Mouse (Mus musculus) fat pad, adult 2 months (tissue): ENCODE data around the gene Nlgn2.
"Not testable (repeated sequence)": the region's sequence is repeated elsewhere in the genome, so short reads cannot be mapped to it uniquely, and the experiment has no call there.

Source experiments
- DNase-seq: peaks from one replicate; pipeline ENCODE4 v3.0.0-alpha.2; 2011; ENCODE audit warnings: low read depth, low spot score; ENCODE audit errors: extremely low read depth

Gene Nlgn2

DNA sequence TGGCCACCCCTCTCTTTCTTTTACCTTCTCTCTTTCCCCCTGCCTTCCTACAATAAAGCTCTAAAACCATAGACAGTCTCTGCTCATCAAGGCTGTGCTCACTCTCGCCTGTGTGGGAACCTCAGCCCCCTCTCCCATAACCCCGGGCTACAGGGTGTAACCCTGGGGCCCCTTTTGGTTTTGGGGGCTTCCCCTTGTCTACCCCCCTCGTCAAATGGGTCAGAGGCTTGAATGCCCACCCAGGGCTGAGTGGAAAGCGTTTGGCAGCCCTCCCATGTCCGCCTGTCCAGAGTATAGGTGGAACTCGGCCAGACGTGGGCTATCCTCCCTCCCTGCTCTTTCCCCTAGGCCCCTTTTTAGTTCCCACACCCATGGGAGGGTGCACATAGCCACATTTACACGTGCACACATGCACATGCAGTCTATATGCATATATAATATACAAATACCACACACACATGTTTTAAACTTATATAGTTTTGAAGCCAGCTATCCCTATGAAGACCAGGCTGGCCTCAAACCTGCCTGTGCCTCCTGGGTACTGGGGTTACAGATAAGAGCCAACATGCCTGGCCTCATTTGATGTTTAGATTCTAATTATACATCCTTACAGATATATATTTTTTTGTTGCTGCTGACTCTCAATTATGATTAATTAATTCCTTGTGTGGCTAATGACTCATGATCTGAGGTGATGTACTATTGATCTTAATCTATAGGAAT lies 26.7 kb upstream of the Nlgn2 start:
- no peak for DNase-seq

DNA sequence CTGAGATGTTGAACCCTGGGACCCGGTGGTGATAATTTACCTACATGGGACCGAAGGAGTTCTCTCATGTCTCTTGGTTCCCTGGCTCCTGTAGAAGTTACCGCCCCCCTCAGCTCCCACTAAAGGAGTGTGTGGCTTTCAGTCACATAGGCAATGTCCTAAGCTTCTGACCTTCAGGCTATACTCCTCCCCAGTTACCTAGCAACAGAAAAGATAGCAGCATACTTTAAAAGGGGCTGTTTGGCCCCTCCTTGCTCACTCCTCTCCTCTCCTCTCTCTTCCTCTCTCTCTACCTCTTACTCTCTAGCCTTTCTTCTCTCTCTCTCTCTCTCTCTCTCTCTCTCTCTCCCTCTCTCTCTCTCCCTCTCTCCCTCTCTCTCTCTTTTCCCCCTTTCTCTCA lies 26.1 kb upstream of the Nlgn2 start:
- not testable (repeated sequence) for DNase-seq

DNA sequence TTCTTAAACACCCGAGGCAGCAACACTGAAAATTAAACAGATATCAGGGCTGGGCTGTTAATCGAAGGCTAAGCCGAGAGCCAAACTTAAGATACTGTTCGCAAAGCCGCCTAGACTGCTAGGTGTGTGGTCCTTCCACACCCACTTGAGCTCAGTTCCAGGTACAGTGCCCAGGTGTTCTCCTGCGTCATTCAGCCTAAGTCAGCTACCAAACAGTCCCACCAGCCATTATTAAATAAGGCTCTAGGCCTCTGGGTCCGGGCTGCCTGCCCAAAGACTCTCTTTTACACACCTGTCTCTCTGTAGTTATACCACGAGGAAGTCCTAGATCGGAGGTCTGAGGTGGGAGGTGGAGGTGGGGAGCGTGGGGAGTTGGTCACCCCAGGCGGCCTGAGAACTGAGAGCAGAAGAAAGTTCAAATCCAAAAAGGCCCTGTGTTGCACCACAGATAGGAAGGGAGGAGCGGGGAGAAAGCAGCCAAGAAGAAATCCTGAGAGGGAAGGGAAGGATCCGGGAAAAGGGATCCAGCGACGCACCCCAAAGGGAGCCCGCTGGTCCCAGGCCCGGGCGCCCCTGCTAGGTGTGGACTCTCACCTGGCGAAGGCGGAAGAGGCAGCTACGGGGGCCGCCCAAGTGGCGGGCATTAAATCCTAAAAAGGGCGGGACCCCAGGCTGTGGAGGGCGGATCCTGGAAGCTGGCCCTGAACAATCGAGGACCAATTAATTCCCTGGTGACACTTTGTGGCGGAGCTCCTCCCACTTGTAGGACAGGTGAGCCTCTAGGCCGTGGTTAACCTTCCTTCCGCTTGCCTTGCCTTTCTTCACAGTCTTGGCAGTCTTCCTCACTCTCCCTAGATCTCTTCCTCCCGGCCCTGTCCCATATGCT lies 20.8 kb upstream of the Nlgn2 start, which contains the start of gene Tnk1:
TSS of gene Tnk1 (minus strand) at position 618 of the 886 bp plus-strand sequence.
- no peak for DNase-seq

DNA sequence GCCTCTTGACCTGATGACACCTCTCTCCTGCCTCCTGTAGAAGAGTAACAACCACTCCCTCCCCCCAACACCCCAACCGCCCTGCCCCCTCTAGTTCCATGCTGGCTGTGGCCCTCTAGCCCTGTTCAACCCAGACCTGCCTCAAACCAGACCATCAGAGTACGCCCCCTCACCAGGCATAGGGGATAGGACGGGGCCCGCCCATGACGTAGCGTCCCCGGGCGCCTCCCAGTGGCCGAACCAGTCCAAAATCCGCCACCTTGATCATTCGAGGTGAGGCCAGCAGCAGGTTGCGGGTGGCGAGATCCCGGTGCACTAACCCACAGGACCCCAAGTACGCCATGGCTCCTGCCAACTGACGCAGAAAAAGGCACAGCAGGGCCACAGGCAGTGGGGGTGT lies 17.8 kb upstream of the Nlgn2 start:
- no peak for DNase-seq

DNA sequence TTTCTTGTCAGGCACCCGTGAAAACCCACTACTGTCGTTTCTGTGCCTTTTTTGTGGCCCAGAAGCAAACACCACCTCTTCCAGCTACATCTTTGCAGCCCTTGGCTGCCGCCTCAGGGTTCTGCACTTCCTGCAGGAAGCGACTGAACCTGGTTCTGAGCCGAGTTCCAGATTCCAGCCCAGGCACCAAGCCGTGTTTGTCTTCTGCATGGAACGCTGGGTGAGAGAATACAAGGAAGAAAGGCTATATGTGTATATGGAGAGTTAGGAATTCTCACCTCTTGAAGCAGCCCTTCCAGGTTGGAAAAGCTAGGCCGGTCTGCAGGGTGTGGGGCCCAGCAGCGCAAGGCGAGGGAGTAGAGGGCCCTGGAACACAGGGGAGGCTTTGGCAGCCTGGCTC lies 17.1 kb upstream of the Nlgn2 start:
- DNase-seq = no peak

DNA sequence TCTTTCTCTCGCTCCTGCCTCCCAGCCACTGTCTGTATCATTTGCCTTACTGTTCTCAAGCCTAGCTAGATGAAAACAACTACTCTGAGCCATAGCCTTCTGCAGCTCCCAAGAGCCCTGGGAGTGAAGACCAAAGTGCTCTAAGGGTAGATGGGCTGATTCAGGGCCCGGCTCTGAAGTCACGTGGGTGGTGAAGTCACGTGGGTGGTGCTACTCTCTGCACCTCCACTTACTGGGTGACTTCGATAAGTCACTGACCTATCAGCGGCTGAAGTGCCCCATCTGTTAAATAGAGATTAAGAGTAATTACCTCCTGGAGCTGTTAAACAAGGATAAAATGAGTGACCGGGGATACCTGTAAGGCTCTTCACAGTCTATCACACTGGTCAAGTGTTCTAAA lies 16.4 kb upstream of the Nlgn2 start:
- no peak for DNase-seq

DNA sequence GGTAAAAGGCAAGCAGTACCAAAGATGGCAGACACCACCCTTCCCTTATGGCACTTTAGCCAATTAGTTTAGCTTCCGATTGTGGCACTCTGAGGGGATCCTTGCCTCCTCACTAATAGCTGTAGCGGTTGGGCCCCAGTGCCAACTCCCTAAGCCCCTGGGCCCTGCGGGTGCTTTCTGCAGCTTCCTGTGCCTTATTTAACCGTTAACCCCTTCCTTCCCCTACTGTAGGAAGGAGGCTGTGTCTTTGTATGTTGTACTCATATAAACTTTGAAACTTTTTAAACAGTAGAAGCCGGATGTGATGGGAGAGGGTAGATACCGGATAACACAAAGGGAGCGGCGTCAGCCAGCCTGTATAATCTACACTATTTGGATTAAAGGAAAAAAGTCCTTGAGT lies 13.2 kb upstream of the Nlgn2 start:
- DNase-seq = no peak

DNA sequence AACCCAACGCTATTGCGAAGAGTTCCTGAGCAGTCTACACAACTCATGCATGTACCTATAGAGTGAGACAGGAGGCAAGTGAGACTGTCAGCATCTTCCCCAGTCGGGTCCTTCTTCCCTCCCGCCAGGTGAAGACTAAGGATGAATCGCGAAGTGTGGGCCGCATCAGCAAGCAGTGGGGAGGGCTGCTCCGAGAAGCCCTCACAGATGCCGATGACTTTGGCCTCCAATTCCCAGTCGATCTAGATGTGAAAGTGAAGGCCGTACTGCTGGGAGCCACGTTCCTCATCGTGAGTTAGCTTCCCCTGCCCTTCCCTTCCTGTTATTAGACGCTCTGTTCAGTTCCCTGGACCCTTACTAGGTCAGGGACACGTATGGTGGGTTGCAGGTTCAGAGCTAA lies 12.3 kb upstream of the Nlgn2 start:
- DNase-seq = no peak

DNA sequence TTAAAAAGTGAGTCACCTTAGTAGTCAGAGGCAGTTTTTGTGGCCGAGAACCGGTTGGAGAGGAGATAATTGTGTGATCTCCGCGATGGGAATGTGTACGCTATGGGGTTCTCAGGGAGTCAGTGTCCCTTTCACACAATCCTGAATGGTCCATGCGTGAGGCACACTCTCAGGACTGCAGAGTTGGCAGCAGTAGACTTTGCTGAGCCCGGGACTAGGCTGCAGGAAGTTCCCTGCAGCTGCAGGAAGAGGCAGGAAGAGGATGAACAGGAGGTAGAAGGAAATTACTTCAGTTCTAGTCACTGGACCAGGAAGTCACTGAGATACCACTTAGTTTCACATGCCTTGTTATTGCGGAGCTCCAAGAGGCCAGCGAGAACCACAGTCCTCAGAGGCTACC lies 11.5 kb upstream of the Nlgn2 start:
- DNase-seq = no peak

DNA sequence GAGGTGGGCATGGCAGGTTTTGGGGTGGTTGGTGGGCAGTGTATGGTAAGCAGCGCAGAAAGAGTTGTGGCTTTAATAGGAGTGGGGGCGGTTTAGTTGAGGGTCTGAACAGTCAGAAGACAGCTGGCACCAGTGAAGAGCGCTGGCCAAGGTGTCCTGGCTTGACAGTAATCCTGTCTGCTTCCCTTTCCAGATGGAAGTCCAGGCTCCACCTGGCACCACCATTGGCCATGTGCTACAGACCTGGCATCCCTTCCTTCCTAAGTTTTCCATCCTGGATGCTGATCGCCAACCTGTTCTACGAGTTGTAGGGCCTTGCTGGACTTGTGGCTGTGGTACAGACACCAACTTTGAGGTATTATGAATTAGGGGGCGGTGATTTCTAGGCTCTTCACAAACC lies 10.4 kb upstream of the Nlgn2 start:
- DNase-seq = no peak

DNA sequence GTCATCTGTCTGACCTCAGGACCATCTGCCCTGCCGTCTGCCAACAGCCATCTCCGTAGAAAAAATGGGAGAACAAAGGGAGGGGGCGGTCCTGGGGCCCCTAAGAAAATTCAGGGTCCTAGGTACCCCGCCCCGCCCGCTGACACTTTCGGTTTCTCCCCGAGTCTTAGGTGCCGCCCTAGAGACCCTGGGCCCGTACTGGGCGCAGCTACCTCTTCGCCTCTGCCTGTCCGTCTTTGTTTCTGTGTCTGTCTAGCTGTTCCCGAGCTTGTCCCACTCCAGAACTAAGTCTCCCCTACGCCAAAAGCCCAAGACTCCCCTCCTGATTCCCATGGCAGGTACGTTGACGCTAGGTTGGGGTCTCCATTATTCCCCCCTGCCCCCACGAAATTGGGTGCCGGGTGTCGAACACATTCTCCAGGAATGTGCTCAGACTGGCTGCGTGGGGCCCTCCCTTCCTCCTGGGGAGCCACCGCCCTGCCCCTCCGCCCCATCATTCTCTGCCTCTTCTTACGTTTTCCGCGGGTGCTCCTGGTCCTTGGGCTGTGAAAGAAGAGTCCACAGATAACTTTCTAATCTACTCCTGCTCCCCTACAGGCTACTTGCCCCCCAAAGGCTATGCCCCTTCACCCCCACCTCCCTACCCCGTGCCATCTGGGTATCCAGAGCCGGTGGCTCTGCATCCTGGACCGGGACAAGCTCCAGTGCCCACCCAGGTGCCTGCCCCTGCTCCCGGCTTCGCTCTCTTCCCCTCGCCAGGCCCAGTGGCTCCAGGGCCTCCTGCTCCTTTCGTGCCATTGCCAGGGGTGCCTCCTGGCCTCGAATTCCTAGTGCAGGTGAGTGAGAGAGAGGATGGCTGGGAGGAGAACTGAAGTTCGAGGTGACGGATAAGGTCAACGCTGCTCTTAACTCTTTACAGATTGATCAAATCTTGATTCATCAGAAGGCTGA lies 9.4 kb upstream of the Nlgn2 start:
- DNase-seq = no peak

DNA sequence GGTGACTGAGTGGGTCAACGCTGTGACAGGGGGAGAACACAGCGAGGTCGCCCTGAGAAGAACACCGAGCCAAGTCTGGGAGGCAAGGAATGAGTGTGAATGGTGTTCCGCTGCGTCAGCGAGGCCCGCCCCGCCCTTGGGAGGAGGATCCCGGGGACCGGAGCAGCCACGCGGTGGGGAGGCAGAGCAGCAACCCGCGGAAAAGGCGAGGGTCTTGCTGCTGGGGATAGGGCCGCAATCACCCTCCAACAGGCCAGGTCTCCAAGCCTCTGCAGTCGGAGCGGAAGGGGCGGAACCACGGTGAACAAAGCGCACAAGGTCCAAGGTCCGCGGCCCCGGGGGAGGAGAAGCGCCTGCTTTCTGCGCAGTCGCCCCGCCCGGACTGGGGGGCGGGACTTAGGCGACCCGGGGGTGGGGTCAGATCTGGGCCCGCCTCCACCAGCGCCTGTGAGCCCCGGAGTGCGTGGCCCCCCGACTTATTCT lies 8.7 kb upstream of the Nlgn2 start, which contains the start of gene Plscr3:
TSS of gene Plscr3 (plus strand) at position 179 of the 483 bp plus-strand sequence.
- DNase-seq = no peak

DNA sequence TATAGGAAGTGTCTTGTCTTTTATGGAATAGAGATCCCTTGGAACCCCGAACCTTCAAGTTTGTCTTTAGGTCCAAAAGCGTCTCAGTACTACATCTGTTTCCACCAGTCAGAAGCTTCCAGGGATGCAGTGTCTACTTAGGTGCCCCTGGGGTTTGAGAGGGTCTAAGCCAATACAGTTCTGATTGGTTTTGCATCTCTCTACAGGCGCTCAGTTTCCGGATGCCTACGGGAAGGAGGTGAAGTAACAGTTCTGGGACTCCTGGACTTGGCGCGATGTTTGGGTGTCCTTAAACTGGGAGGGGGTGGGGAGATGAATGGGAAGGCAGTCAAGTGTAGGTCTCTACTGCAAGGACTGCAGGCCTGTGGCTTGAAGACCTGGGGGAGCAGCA lies 1.1 kb upstream of the Nlgn2 start:
- DNase-seq = no peak

DNA sequence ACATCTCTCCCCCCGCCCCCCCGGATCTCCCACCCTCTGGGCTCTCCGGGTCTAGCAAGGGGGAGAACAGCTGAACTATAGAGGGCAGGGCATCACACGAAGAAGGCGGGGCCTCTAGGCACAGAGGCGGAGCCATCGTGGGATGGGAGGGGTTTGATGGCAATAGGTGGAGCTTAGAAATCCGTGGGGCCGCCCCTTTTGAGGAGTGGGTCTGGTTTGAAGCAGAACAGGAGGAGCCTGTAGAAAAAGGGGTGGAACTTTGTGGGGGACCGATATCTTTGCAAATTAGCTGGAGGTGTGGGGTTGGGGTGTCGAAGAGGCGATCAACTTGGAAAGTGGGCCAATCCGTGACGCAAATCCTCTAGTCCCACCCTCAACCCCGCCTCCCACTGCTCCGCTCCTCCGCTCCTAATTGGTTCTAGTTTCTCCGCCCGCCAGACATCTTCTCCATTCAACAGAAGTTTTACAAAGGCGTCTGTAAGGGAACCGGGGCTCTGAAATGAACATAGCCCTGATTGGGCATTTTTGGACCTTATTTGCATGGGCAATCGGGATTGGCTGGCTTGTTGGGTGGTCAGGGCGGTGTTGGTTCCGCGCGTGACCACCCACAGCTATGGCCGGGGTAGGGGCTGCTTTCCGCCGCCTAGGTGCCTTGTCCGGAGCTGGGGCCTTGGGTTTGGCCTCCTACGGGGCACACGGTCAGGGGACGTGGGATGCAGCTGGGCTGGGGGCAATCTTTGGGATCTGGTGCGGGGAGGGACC lies 549 bp upstream of the Nlgn2 start, which contains the start of gene Tmem256:
TSS of gene Tmem256 (plus strand) at position 563 of the 762 bp plus-strand sequence.
- peak; percentile 91 for DNase-seq

DNA sequence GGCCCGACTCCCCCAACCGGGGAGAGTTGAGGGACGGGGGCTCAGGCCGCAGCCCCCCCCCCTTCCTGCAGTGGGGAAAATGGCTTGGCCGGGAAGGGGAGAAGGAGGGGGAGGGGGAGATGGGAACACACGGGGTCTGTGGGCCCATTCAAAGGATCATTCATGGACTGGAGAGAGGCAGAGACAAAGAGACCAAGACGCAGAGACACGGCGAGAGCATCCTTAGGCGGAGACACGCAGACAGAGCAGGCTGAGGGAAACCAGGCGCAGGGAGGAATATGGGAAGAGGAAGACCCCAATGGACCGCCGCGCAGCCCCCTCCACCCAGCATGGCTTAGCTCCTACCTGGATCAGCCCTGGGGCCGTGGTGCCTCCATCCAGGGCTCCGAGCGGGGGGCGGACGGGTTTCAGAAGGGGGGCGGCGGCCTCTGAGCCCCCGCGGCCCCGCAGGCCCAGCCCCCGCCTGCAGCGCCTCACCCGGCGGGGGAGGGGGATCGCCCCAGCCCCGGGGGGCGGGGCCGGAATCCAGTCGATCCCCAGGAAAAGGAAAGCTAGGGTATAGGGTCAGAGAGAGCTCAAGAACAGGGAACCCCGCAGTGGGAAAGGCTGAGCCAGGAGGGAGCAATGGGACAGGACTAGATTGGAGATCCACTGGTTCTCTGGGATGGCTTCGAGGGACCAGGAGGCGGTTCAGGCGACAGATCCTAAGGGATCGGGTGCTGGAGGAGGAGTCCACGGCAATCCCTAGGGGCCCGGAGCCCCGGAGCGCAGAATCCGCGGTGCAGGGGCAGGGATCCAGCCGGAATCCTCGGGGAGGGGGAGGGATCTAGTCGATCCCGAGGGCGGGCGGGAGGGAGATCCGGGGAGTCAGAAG lies 644 bp downstream of the Nlgn2 start:
- DNase-seq = no peak

DNA sequence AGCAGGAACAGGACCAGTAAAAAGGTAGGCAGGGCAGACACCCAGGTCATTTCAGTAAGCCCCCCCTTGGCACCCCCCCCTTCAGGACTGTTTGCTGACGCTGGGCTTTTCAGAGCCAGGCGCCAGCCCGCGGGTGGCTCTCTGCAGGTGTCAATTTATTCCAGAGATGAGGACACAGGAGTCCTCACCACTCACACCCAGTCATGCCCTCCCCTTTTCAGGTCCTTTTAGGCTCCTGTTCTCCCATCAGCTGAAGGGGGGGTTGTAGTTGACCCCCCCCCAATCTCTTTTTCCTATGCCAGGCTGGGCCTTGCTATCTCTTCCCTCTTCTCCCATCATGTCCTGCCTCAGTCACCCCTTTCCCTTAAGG lies 1.6 kb downstream of the Nlgn2 start:
- DNase-seq = no peak

DNA sequence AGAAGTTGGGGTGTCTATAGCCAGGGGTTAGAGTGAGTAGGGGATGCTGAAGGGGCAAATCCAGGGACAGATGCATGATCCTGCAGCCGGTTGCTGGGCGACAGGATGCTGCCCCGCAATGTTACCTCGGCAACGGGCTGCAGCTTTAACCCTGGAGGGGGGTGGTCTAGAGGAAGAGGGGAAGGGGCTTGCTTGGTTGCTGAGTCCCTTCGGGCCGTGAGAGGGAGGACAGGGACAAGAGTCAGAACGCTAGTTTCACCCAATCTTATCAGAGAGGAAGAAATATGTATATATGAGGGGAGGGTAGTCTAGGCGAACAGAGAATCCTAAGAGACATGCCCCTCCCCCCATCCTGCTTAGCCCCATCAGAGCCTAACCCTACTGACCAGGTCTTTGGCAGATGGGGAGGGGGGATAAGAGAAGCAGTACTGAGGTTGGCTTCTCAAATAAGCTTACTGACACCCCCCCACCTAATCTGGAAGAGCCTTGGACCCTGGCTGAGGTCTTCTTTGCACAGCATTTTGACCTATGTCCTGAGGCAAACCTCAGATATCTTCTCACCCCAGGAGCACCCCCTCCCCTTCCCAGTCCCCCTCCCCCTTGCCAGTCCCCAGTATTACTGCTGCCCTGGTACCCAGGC lies 2.1 kb downstream of the Nlgn2 start:
- DNase-seq = no peak

DNA sequence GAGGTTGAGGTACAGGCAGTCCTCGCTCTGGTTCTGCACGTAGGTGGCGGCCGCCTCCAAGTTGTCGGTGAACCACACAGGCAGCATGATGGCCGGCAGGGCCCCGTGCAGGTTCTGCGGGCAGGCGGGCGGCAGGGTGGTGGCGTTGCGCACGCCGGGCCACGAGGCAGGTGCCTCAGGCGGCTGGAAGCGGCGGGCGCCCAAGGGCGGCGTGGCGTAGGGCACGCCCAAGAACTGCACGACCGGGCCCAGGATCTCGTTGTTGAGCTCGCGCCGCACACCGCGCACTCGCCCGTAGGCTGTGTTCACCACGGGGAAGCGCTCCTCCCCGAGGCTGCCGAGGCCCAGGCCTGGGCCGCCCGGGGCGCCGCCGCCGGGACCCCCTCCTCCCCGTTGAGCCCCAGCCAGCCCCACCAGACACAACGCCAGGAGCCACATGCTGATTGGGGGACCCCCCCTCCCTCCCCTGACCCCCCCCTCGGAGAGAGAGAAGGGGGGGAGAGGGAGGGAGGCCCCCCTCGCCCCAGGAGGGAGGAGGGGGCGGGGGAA lies 3.5 kb downstream of the Nlgn2 start:
- DNase-seq = no peak
